Mouse (Mus musculus): Measurements from ENCODE around the gene Clptm1.

DNA sequence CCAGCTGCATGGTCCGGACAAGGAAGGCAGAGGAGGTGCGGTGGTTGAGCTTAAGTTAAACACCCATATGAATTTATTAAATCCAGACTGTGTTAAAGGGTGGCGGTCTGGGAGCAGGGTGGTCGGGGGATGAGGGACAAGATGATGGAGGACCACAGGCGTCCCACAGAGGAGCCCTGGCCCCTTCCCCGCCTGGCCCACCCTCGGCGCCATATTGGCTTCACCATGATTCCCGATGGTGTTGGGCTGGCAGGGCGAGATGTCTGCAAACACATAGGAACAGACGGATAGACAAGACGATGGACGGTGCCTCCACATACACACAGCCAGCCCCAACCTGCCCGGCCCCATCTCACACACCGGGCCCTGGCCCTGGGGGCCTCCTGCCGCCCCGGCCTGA lies 31.6 kb downstream of the Clptm1 start:
- no peak for TF ChIP-seq CTCF (IDR thresholded peaks at IDR 0.05; ENCODE audit: low read depth)
- no peak for TF ChIP-seq EP300 (IDR thresholded peaks at IDR 0.05; ENCODE audit: low read depth)
